Mouse (Mus musculus) myocyte (in vitro differentiated cells): ENCODE results near the gene E130114P18Rik.

Experiments used
- MAX ChIP-seq: IDR thresholded peaks from one replicate; pipeline ENCODE4 v1.6.1; 2011; ENCODE audit warnings: low read depth, mild to moderate bottlenecking, control low read depth
- POLR2A ChIP-seq: IDR thresholded peaks from one replicate; pipeline ENCODE4 v1.6.1; 2011; ENCODE audit warnings: low read depth, mild to moderate bottlenecking, control low read depth, moderate library complexity; ENCODE audit not compliant: insufficient read length
- REST ChIP-seq: IDR thresholded peaks from one replicate; pipeline ENCODE4 v1.6.1; 2011; ENCODE audit warnings: mild to moderate bottlenecking, control low read depth, moderate library complexity; ENCODE audit not compliant: insufficient read depth, insufficient read length
- TCF12 ChIP-seq: IDR thresholded peaks from one replicate; pipeline ENCODE4 v1.6.1; 2011; ENCODE audit warnings: mild to moderate bottlenecking, control low read depth; ENCODE audit not compliant: poor library complexity, insufficient read depth, severe bottlenecking

DNA sequence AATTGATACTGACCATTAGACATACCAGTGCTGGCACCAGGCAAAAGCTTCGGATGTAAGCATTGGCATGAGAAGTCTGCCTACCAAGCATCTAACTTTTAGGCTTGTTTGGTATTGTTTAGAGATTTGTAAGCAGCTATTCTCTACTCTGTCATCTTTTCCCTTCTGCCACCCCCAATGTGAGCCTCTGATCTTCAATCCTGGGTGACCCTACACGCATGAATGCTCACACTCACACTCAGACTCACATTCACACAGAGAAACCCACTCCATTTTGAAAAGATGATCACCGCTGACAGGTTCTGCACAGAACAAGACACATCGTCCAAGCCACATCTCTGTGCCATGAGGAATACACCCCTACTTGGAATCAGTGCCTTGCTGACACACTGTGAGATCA lies 84.8 kb downstream of the E130114P18Rik start:
- TF ChIP-seq REST (no peak), TCF12 (no peak), POLR2A (no peak), MAX (no peak)
